Mouse (Mus musculus) kidney, adult 18-20 months (tissue): ENCODE data around the gene Il23a.
"Not testable (repeated sequence)": the region's sequence is repeated elsewhere in the genome, so short reads cannot be mapped to it uniquely, and the experiment has no call there.

Source experiments
- DNase-seq: peaks from one replicate; pipeline ENCODE4 v3.0.0; 2021

Il23a gene

GRCm38 (mm10) chr10:128298702-128299171 is at the start of gene Il23a:
Gene Il23a (minus strand): TSS chr10:128298752.
- no peak for DNase-seq

DNA sequence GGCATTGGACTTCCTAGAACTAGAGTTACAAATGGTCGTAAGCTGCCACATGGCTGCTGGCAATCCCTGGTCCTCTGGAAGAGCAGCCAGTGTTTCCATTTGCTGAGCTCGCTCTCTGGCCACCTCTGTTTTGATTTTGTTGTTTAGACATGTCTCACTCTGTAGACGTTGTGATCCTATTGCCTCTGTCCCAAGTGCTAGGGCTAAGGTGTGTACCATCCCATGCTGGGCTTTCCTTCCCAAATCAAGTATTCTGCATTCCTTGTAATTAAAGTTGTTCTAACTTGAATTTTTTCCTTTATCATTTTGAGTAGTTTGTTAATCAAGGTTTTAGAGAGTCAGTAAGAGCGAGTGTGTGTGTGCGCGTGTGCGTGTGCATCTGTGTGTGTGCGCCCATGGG is 49.0 kb upstream of the Il23a start:
- no peak for DNase-seq

DNA sequence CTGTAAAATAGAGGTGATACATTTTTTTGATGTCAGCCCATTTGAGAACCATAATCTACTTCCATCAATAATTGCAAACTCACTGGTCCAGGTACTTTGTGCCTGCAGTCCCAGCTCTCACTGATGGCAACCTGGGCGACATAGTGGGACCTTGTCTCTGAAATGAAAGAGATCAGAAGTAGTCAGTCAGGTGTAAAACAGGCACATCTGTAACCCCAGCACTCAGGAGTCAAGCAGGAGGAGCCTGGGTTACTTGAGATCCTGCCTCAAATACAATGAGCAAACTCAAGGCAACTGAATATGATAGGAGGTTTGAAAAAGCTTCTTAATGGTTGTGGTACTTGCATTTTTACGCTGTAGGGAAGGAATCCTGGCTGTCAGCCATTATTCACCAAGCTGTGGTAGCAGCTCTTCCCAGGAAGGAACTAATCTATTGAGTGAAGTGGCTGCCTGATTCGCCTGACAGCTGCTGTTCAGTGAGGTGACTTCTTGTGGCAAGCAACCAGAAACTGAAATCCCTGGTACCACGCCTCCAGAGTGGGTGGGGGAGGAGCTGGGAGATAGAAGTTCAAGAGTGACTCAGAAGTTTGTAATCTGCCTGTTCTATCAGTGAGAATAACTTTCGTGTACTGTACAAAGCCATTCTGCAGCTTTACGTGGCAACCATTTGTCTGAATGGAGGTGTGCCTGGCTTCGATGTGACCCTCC is 46.2 kb upstream of the Il23a start:
- DNase-seq: peak; percentile 74

- no peak for DNase-seq
Measured at GRCm38 (mm10) chr10:128343436-128343835, 44.9 kb upstream of the Il23a start.

DNA sequence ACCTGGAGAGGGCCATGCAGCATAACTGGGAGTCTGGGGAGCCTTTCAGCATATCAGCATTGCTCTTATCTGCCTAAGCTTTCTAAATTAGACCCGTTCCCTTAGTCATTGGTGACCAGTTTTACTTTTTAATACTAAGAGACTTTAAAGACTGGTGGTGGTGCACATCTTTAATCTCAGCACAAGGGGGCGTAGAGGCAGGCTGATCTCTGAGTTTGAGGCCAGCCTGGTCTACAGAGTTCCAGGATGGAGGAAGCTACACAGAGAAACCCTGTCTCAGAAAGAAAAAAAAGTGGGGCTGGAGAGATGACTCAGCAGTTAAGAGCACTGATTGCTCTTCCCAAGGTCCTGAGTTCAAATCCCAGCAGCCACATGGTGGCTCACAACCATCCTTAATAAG is 41.7 kb upstream of the Il23a start:
- no peak for DNase-seq

GRCm38 (mm10) chr10:128338948-128339347 is 40.4 kb upstream of the Il23a start:
- no peak for DNase-seq

GRCm38 (mm10) chr10:128338415-128338814 is 39.9 kb upstream of the Il23a start:
- no peak for DNase-seq

DNA sequence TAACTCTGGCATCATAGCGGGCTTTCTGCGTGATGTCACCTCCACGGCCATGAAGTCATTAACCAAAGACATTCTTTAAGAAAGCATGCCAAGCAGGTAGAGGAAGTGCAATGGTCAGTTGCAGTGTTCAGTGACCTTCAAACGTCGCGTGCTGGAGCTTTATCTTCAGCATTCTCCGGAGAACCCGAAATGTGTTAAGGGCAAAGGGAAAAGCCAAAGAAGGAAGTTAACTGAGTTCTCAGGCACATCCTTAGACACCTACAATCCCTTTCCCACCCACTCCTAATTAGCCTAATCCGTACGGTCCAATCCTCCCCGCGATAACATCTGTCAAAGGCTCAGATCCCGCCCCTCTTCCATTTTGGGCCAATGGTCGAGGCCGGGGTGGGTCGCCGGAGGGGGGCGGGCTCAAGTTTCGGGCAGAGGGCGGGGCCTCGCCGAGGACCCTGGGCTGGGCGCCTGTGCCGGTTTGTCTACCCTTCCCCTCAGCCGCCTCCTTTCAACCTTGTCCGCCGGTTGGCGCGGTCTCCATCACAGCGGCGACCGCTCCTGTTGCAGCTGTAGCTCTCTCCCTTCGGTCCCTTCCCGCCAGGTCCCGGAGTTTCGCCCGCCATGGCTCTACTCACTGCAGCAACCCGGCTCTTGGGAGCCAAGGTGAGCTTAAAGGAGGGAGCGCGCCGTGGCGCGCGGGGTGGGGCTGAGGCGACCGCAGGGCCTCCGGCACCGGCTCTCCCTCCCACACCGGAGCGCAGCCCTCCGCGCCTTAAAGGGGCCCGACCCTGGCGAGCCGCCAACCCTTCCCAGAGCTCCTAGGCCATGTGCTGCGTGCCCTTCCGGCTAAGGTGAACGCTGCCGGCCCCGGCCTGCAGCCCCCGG is 39.0 kb upstream of the Il23a start, which contains the start of gene Cs:
Gene Cs, plus strand, starts transcription at position 429 of the 876 bp plus-strand sequence.
- DNase-seq: peak; percentile 97

DNA sequence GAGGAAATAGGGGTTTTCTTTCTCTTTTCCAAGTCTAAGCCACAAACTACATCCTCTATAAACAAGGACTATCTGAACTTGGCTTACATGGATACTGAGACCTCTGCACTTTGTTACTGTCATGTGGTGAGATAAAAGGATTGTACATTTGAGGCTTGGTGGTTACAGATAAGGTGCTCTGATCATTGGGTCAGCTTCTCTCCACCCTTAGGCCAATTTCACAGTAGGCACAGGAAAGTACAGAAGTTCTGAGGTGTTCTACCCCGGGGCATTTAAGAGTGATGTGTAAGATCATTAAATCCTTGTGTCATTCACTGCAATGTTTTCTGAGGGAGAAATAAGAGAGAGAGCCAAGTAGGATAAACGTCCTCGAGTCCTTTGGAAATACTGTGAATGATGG is 38.0 kb upstream of the Il23a start:
- DNase-seq: no peak

GRCm38 (mm10) chr10:128336195-128336594 is 37.6 kb upstream of the Il23a start:
- no peak for DNase-seq

DNA sequence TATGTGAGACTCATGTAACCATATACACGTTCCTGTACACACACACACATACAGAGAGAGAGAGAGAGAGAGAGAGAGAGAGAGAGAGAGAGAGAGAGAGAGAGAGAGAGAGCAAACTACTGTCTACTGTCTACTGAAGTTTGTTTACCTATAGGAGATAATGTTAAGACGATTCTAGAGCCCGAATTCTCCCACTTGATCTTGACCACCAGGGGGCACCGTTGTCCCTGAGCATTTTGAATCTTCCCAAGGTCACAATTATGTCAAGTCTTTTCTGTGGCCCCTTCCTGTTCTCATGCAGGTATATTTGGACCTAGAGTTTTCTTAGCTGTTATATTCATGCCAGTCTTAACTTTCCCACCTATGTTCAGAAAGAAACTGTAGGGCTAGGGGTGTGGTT is 37.0 kb upstream of the Il23a start:
- DNase-seq: peak; percentile 86

DNA sequence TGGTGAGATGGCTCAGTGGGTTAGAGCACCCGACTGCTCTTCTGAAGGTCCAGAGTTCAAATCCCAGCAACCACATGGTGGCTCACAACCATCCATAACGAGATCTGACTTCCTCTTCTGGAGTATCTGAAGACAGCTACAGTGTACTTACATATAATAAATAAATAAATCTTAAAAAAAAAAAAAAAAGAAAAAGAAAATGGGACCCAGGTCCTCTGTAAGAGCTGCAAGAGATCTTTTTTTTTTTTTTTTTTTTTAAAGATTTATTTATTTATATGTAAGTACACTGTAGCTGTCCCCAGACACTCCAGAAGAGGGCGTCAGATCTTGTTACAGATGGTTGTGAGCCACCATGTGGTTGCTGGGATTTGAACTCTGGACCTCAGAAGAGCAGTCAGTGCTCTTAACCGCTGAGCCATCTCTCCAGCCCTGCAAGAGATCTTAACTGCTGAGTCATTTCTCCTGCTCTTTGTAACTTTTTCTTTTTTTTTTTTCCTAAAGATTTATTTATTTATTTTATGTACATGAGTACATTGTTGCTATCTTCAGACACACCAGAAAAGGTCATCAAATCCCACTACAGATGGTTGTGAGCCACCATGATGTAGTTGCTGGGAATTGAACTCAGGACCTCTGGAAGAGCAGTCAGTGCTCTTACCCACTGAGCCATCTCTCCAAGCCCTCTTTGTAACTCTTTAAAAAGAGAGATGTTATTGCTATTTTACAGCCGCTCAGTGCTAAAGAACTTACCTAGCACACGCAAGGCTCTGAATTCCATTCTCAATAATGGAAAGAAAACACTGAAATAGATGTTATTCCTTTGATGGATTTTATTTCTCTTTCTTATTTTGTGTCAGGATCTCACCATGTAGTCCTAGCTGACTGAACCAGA is 34.1 kb upstream of the Il23a start:
- DNase-seq: not testable (repeated sequence)

DNA sequence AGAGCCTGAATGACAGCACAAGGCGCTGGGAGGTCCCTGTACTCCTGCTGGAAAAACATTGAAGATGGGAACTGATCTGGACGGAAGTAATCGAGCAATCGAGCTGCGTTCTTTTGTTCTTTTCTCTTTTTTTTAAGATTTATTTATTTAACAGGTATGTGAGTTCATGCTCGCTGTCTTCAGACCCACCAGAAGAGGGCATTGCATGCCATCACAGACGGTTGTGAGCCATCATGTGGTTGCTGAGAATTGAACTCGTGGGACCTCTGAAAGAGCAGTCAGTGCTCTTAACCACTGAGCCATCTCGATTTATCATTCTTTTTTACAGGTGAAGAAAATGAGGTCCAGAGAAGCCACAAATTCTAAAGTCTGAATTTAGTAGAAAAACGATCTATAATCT is 29.1 kb upstream of the Il23a start:
- DNase-seq: no peak

- no peak for DNase-seq
Measured at GRCm38 (mm10) chr10:128326825-128327224, 28.3 kb upstream of the Il23a start.

- no peak for DNase-seq
Measured at GRCm38 (mm10) chr10:128323516-128323915, 25.0 kb upstream of the Il23a start.

- DNase-seq: peak; percentile 91
Measured at GRCm38 (mm10) chr10:128322141-128323108, 23.9 kb upstream of the Il23a start, which contains the start of gene Cnpy2. Gene Cnpy2 (plus strand): TSS chr10:128322459.

DNA sequence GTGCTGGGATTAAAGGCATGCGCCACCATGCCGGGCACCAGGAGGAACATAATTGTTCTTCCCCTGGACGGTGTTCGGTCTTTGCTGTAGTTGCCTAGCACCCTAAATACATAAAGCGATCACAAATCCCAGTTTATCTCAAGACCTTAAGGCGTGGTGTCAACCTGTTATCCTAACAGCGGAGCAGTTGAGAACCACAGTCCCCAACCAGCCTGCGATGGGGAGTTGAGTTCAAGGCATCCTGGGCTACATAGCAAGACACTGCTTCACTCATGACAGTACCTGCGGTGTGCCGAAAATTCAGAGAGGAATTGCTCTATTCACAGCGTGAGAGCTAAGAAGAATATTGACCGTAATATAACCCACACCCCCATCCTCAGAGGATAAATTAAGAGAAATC is 23.1 kb upstream of the Il23a start:
- DNase-seq: no peak

DNA sequence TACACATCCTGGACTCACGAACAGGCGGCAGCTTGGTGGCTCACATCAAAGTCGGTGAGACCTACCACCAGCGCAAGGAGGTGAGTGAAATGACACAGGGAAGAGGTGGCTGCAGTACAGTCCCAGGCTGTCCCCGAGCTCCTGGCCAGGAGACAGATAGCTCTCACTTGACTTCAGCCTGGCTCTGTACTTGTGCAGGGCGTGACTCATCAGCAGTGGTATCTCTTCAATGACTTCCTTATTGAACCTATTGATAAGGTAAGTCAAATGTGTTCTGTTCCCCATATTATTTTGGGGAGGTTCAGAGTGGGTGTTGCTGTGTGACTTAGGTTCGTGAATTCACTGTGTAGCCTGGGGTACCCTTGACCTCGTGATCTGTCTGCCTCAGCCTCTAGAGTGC is 17.0 kb upstream of the Il23a start:
- DNase-seq: no peak

DNA sequence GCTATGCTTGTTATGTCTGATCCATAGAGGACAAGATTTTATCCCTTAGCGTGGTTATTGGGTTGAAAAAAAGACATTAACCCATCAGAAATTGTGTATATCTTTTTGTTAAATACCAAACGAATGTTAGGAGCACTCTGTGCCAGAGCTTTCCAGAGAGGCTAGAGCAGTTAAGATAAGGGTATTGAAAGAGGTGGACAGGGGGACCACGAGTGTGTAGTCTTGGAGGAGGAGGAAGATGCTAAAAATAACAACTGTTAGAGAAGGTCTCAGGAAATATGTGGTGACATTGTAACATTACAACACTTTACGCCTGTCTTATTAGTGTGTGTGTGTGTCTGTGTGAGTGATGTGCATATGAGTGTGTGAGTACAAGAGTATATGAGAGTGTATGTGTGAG is 12.3 kb upstream of the Il23a start:
- DNase-seq: no peak

DNA sequence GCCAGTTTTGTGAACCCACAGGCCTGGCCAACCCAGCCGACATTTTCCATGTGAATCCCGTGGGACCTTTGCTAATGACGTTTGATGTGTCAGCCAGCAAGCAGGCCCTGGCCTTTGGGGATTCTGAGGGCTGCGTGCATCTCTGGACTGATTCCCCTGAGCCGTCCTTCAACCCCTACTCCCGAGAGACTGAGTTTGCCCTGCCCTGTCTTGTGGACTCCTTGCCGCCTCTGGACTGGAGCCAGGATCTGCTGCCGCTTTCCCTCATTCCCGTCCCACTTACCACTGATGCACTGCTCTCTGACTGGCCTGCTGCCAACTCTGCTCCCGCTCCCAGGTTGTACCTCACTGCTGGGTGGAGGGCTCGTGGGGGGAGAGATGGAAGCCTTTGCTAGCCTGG is 11.6 kb upstream of the Il23a start:
- peak; percentile 28 for DNase-seq

DNA sequence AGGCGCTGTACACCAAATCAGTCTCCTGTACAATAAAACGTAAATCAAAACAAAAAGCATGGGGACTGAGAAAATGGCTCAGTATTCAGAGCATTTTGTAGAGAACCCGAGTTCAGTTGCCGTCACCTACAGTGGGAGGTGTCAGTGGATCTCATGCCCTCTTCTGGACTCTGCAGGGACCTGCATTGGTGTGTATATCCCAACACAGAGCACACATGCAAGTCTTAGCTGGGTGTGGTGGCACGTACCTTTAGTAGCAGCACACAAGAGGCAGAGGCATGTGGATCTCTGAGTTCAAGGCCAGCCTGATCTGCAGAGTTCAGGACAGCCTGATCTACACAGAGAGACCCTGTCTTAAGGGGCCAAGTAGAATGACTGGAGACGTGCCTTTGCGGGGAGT is 11.1 kb upstream of the Il23a start:
- DNase-seq: no peak
